Mouse (Mus musculus): ENCODE data around the gene Gm8050. TPM values are rescaled to one million over a fixed set of nuclear protein-coding genes. Genes with fewer than 3 reads are reported as not detected.
A peak's percentile ranks its signal among the peaks of the same experiment; 100 is the strongest.
"Not testable (repeated sequence)": the region's sequence is repeated elsewhere in the genome, so short reads cannot be mapped to it uniquely, and the experiment has no call there.

Gene Gm8050
- not detected in 2 replicates for polyA plus RNA-seq (2014; fragmentation: Nextera tagmentation; extraction: Ambion mirVana)

DNA sequence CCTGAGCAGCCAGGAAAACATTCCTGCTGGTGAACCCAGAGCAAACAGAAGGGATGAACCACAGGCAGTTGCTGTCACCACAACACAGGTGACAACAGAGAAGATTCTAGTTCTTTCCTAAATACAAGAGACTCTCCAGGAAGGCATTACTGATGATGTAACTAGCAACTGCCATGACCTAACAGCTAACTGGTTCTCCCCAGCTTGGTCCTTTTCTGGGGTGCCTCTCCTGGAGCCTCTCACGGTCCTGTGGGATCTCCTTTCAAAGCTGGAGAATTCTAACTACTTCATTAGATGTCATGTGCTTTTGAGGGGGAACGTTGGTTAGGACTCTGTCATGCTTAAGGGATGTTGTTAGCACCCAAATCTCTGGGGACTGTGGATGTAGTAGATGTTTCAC, at the start of gene Gm8050:
Gene Gm8050 (minus strand): TSS at position 101 of the 400 bp plus-strand sequence.
- H3K27me3 ChIP-seq (ENCODE audit: control insufficient read depth, insufficient read depth, low read length); H3K4me2 ChIP-seq (ENCODE audit: low read depth, low read length); H3K4me3 ChIP-seq (ENCODE audit: low read depth, low read length); H3K27ac ChIP-seq (ENCODE audit: low read depth, low read length); H3K9me3 ChIP-seq (ENCODE audit: control insufficient read depth, low read length); H3K36me3 ChIP-seq (ENCODE audit: control insufficient read depth, insufficient read depth, low read length); H3K4me1 ChIP-seq (ENCODE audit: control insufficient read depth, insufficient read depth, low read length); H3K9ac ChIP-seq (replicated peaks; ENCODE audit: low read depth, low read length); ATAC-seq (ENCODE audit: low read depth): not testable (repeated sequence)
- no CpG with 5 or more reads among the region's 2 CpGs for WGBS

DNA sequence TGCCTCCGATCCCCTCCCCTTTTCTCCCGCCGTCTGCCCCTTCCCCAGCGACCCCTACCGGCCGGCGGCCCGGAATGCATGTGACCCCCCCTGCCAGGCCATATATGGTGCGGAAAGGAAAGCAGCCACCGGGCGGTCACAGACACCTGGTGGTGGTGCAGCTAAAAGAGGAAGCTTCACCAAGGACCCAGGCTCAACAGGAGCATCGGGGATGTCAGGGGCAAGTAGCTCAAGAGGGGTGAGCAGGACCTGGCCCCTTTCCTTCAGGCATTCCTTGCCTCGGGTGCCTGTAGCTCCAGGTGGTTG, 37.1 kb upstream of the Gm8050 start:
- not testable (repeated sequence) for H3K4me2 ChIP-seq (ENCODE audit: low read depth, low read length); H3K9me3 ChIP-seq (ENCODE audit: control insufficient read depth, low read length); H3K27ac ChIP-seq (ENCODE audit: low read depth, low read length); ATAC-seq (ENCODE audit: low read depth); H3K27me3 ChIP-seq (ENCODE audit: control insufficient read depth, insufficient read depth, low read length); H3K36me3 ChIP-seq (ENCODE audit: control insufficient read depth, insufficient read depth, low read length); H3K4me1 ChIP-seq (ENCODE audit: control insufficient read depth, insufficient read depth, low read length); H3K9ac ChIP-seq (replicated peaks; ENCODE audit: low read depth, low read length)
- H3K4me3 ChIP-seq (ENCODE audit: low read depth, low read length) = peak overlapping the region; percentile 36; the same call in 1 of the 2 replicates
- 0% methylated on average over 4 of the region's 13 CpGs for WGBS

DNA sequence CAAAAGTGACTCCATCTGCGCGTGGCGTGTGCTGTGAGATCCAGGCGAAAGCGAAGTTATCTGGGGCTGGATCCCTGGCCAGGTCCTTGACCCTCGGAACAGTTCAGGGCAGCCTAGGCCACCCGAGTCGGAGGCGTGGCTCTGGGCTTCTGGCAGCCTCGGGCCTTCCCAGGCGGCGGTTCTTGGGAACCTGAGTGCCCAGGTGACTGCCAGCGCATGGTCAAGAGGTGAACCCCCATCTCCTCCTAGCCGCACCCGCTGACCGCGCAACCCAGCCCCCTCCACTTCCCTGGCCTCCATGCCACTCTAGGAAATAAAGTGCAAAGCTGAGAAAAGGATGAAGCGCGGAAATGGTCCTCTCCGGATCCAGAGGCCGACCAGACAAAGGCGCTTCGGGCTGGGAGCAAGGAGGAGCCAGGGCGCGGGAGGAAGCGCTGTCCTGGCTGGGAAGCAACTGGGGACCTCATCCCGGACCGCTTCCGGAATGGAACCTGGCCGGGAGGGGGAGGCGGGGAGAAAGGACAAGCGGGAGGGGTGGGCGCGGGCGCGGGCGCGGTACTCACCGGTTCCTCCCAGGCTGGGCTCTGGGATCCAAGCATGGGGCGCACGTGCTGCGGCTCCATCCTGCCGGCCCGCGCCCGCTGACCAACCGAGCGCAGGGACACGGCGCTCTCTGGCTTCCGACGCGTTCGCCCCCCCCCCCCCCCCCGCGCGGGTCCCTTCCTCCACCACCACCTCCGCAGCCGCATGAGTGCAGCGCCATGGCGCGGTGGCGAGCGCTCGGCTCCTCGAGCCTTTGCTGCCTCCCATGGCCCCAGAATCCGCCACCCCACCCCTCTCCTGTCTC, 36.6 kb upstream of the Gm8050 start:
- not testable (repeated sequence) for H3K9me3 ChIP-seq (ENCODE audit: control insufficient read depth, low read length); H3K36me3 ChIP-seq (ENCODE audit: control insufficient read depth, insufficient read depth, low read length); H3K27ac ChIP-seq (ENCODE audit: low read depth, low read length); ATAC-seq (ENCODE audit: low read depth); H3K27me3 ChIP-seq (ENCODE audit: control insufficient read depth, insufficient read depth, low read length); H3K4me1 ChIP-seq (ENCODE audit: control insufficient read depth, insufficient read depth, low read length)
- 0% methylated on average over 16 of the region's 67 CpGs for WGBS
- H3K4me3 ChIP-seq (ENCODE audit: low read depth, low read length) = peak overlapping the region; percentile 36
- H3K4me2 ChIP-seq (ENCODE audit: low read depth, low read length) = peak overlapping the region; percentile 30; the same call in 1 of the 2 replicates
- peak overlapping the region; percentile 39; the same call in 1 of the 2 replicates for H3K9ac ChIP-seq (replicated peaks; ENCODE audit: low read depth, low read length)

DNA sequence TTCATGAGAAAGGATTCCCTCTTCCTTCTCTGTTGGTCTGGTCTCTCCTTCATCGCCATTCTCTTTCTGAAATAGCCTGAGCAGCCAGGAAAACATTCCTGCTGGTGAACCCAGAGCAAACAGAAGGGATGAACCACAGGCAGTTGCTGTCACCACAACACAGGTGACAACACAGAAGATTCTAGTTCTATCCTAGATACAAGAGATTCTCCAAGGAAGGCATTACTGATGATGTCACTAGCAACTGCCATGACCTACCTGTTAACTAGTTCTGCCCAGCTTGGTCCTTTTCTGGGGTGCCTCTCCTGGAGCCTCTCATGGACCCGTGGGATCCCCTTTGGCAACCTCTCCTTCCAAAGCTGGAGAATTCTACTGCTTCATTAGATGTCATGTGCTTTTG, 22.2 kb upstream of the Gm8050 start, which contains the start of gene Gm3636:
Gene Gm3636 (minus strand): TSS at position 101 of the 400 bp plus-strand sequence.
- not testable (repeated sequence) for H3K36me3 ChIP-seq (ENCODE audit: control insufficient read depth, insufficient read depth, low read length); H3K27ac ChIP-seq (ENCODE audit: low read depth, low read length); H3K9ac ChIP-seq (replicated peaks; ENCODE audit: low read depth, low read length); H3K4me2 ChIP-seq (ENCODE audit: low read depth, low read length); H3K27me3 ChIP-seq (ENCODE audit: control insufficient read depth, insufficient read depth, low read length); H3K4me1 ChIP-seq (ENCODE audit: control insufficient read depth, insufficient read depth, low read length); H3K9me3 ChIP-seq (ENCODE audit: control insufficient read depth, low read length); ATAC-seq (ENCODE audit: low read depth); H3K4me3 ChIP-seq (ENCODE audit: low read depth, low read length)
- no CpG with 5 or more reads among the region's 2 CpGs for WGBS

DNA sequence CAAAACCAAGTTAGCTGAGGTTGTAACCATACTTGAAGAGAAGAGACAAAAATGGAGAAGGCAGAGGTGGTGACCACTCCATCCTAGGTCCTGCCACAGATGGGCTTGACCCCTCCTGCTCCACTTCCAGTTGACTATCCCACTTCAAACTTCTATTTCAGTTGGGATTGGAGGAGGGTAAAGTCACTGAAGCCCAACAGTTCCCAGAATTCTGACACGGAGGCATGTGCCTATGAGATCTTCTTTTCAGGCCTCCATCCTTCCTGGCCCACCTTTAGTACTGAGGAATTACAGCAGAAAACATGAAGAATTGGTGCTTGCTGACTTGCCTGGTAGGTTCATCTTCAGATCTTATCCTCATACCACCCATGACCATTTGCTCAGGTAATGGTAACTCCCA, 36.0 kb downstream of the Gm8050 start, which contains the start of gene Gm10251:
Gene Gm10251 (minus strand): TSS at position 101 of the 400 bp plus-strand sequence.
- H3K9me3 ChIP-seq (ENCODE audit: control insufficient read depth, low read length); H3K27me3 ChIP-seq (ENCODE audit: control insufficient read depth, insufficient read depth, low read length); H3K36me3 ChIP-seq (ENCODE audit: control insufficient read depth, insufficient read depth, low read length); H3K27ac ChIP-seq (ENCODE audit: low read depth, low read length); H3K4me1 ChIP-seq (ENCODE audit: control insufficient read depth, insufficient read depth, low read length); H3K4me2 ChIP-seq (ENCODE audit: low read depth, low read length); ATAC-seq (ENCODE audit: low read depth); H3K4me3 ChIP-seq (ENCODE audit: low read depth, low read length); H3K9ac ChIP-seq (replicated peaks; ENCODE audit: low read depth, low read length): not testable (repeated sequence)
- no CpG with 5 or more reads among the region's 1 CpGs for WGBS

Other genes starting within 250 kb of the Gm8050 start
- not detected in 2 replicates for gene Gm8356, start 183.0 kb downstream of the Gm8050 start, polyA plus RNA-seq (2014; fragmentation: Nextera tagmentation; extraction: Ambion mirVana)
- 0.53 and 1.6 TPM in 2 replicates for gene Gm3629, start 129.6 kb downstream of the Gm8050 start, polyA plus RNA-seq (2014; fragmentation: Nextera tagmentation; extraction: Ambion mirVana)
- 0.78 TPM in 1 of 2 replicates, not detected in the other for gene Gm3460, start 97.8 kb downstream of the Gm8050 start, polyA plus RNA-seq (2014; fragmentation: Nextera tagmentation; extraction: Ambion mirVana)
- gene Gm10251, start 36.1 kb downstream of the Gm8050 start, polyA plus RNA-seq (2014; fragmentation: Nextera tagmentation; extraction: Ambion mirVana) = not detected in 2 replicates
- gene Gm3636, start 22.1 kb upstream of the Gm8050 start, polyA plus RNA-seq (2014; fragmentation: Nextera tagmentation; extraction: Ambion mirVana) = 17.7 and 19.6 TPM in 2 replicates
- not detected in 2 replicates for gene Gm8362, start 54.2 kb upstream of the Gm8050 start, polyA plus RNA-seq (2014; fragmentation: Nextera tagmentation; extraction: Ambion mirVana)
- gene Gm3642, start 120.1 kb upstream of the Gm8050 start, polyA plus RNA-seq (2014; fragmentation: Nextera tagmentation; extraction: Ambion mirVana) = not detected in 2 replicates
- gene Gm3667, start 169.7 kb upstream of the Gm8050 start, polyA plus RNA-seq (2014; fragmentation: Nextera tagmentation; extraction: Ambion mirVana) = 10.6 and 13.4 TPM in 2 replicates

Measured in neural tube, embryonic 14.5 days (tissue).